In the genomic region with DNA sequence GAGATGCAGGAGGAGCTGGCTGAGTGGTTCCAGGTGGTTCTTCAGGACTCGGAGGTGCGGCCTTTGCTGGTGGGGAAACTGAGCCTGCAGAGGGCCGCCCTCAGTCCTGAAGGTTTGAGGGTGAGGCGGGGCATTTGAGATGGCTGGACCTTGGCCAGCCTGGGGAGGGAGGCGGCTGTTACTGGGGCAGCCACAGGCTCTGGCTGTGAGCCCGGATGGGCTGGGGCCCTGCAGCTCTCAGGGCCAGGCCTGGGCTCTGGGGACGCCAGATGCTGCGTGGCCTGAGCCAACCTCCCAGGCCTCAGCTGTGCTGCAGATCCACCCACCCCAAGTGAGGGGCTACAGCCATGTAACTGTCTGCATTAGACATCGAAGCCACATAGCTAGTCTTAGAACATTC, we compare ENCODE assay signal across 8 mouse cellular contexts. TPM values are rescaled to one million over a fixed set of nuclear protein-coding genes. Genes with fewer than 3 reads are reported as not detected.
A peak's percentile ranks its signal among the peaks of the same experiment; 100 is the strongest.
DNase-seq lines count a peak whose midpoint lies in the region; ATAC-seq and TF ChIP-seq lines count a peak whose summit lies in the region.

No protein-coding gene starts in this region.

- H3K27me3 ChIP-seq in intestine, embryonic 14.5 days (replicated peaks; ENCODE audit: control insufficient read depth, insufficient read depth, low read length) = no peaks in the 10 kb centered on the region
- H3K27me3 ChIP-seq in liver, embryonic 14.5 days (ENCODE audit: control insufficient read depth, insufficient read depth, low read length) = no peaks in the 10 kb centered on the region

- intact Hi-C loops in gastrocnemius, postnatal 36 days (cut with DNase I) = loop anchor here (5.0 kb wide), 1 partner anchor 68 kb away; no protein-coding TSS in a partner anchor

- DNase-seq in frontal cortex, postnatal 10 days (ENCODE audit: low spot score in 2 of 2) = peak; percentile 70 to 73
- DNase-seq in frontal cortex, postnatal 25 days (ENCODE audit: low spot score in 2 of 2) = no peak
- peak; percentile 88 for DNase-seq in cerebellum, adult 9-11 months
- DNase-seq in gastrocnemius, postnatal 36 days = peak; percentile 87 to 90
- DNase-seq in intestine, embryonic 14.5 days (ENCODE audit: low spot score) = no peak
- DNase-seq in liver, embryonic 14.5 days (ENCODE audit: low read depth in 3 of 3, low spot score in 3 of 3) = no peak
- peak; percentile 85 for DNase-seq in ovary, postnatal 36 days (ENCODE audit: low spot score)
- no peak for DNase-seq in spleen, postnatal 14 days (ENCODE audit: low spot score in 2 of 2)

- peaks cover 27% of the 10 kb centered on the region for H3K4me1 ChIP-seq in intestine, embryonic 14.5 days (replicated peaks; ENCODE audit: control insufficient read depth, insufficient read depth, low read length)
- peaks cover 17 to 21% of the 10 kb centered on the region in 2 experiments for H3K4me1 ChIP-seq in liver, embryonic 14.5 days (replicated peaks; ENCODE audit: control insufficient read depth in 2 of 2, insufficient read depth in 2 of 2, low read length in 1 of 2)

- TF ChIP-seq EP300 in liver, embryonic 14.5 days (IDR thresholded peaks at IDR 0.05; ENCODE audit: low read depth) = no peak

- no peak overlapping the region for H3K4me2 ChIP-seq in intestine, embryonic 14.5 days (ENCODE audit: low read length)
- H3K4me2 ChIP-seq in liver, embryonic 14.5 days (ENCODE audit: low read depth) = no peak overlapping the region

- H3K4me3 ChIP-seq in intestine, embryonic 14.5 days (ENCODE audit: low read depth, low read length) = no peak overlapping the region
- H3K4me3 ChIP-seq in liver, embryonic 14.5 days (ENCODE audit: insufficient read depth in 1 of 2, low read depth in 2 of 2, low read length in 2 of 2) = no peak overlapping the region

- H3K9ac ChIP-seq in intestine, embryonic 14.5 days (ENCODE audit: low read length) = peak overlapping the region; percentile 23
- 0 out of 2 replicates have a peak overlapping the region, but pooled peaks have one; percentile 11 for H3K9ac ChIP-seq in liver, embryonic 14.5 days (replicated peaks)

- no peaks in the 10 kb centered on the region for H3K9me3 ChIP-seq in intestine, embryonic 14.5 days (ENCODE audit: control insufficient read depth, low read length)
- no peaks in the 10 kb centered on the region for H3K9me3 ChIP-seq in liver, embryonic 14.5 days (ENCODE audit: control insufficient read depth, low read length)

- ATAC-seq in intestine, embryonic 14.5 days (replicated peaks; ENCODE audit: low FRiP score, low TSS enrichment, low read depth) = no peak
- no peak for ATAC-seq in liver, embryonic 14.5 days (ENCODE audit: insufficient read depth)

- TF ChIP-seq CTCF in liver, embryonic 14.5 days (IDR thresholded peaks at IDR 0.05; ENCODE audit: low read depth) = no peak

- H3K36me3 ChIP-seq in intestine, embryonic 14.5 days (ENCODE audit: control insufficient read depth, insufficient read depth, low read length) = peaks cover 52% of the 10 kb centered on the region
- H3K36me3 ChIP-seq in liver, embryonic 14.5 days (replicated peaks; ENCODE audit: control insufficient read depth, insufficient read depth, low read depth) = no peaks in the 10 kb centered on the region; the same call in 1 of the 2 replicates

- 55% methylated on average over 9 of the region's 9 CpGs for WGBS in intestine, embryonic 14.5 days
- WGBS in liver, embryonic 14.5 days (ENCODE audit: insufficient replicate concordance) = 69% methylated on average over 9 of the region's 9 CpGs

- no peak overlapping the region for H3K27ac ChIP-seq in intestine, embryonic 14.5 days (ENCODE audit: low read depth)
- no peak overlapping the region for H3K27ac ChIP-seq in liver, embryonic 14.5 days

RNA-seq across cellular contexts. Expression of gene Pik3r2, which starts 2.7 kb away (rescaled TPM):
- total RNA-seq in gastrocnemius, postnatal 36 days (2021) = 10 to 100 TPM; 14.3 to 16.1 TPM
- 40.7 and 47.3 TPM in 2 replicates for polyA plus RNA-seq in intestine, embryonic 14.5 days (2014; fragmentation: Nextera tagmentation; extraction: Ambion mirVana)
- 13.2 and 17.5 TPM in 2 replicates for polyA plus RNA-seq in liver, embryonic 14.5 days (2012; rRNA removed)
- polyA plus RNA-seq in liver, embryonic 14.5 days (2014; fragmentation: Nextera tagmentation; extraction: Ambion mirVana) = 8.2 and 12.0 TPM in 2 replicates

RNA-seq across cellular contexts. Expression of gene Mpv17l2, which starts 13.1 kb away (rescaled TPM):
- total RNA-seq in gastrocnemius, postnatal 36 days (2021) = 10 to 100 TPM; 20.7 to 21.4 TPM
- 58.6 and 59.9 TPM in 2 replicates for polyA plus RNA-seq in intestine, embryonic 14.5 days (2014; fragmentation: Nextera tagmentation; extraction: Ambion mirVana)
- polyA plus RNA-seq in liver, embryonic 14.5 days (2012; rRNA removed) = 25.3 and 28.5 TPM in 2 replicates
- polyA plus RNA-seq in liver, embryonic 14.5 days (2014; fragmentation: Nextera tagmentation; extraction: Ambion mirVana) = 39.8 and 41.5 TPM in 2 replicates

RNA-seq across cellular contexts. Expression of gene Rab3a, which starts 19.4 kb away (rescaled TPM):
- total RNA-seq in gastrocnemius, postnatal 36 days (2021) = 10 to 100 TPM; 36.8 to 37.3 TPM
- 27.7 and 28.6 TPM in 2 replicates for polyA plus RNA-seq in intestine, embryonic 14.5 days (2014; fragmentation: Nextera tagmentation; extraction: Ambion mirVana)
- polyA plus RNA-seq in liver, embryonic 14.5 days (2012; rRNA removed) = 2.7 and 3.2 TPM in 2 replicates
- polyA plus RNA-seq in liver, embryonic 14.5 days (2014; fragmentation: Nextera tagmentation; extraction: Ambion mirVana) = 1.6 and 2.4 TPM in 2 replicates

RNA-seq across cellular contexts. Expression of gene Mast3, which starts 31.0 kb away (rescaled TPM):
- total RNA-seq in gastrocnemius, postnatal 36 days (2021) = 1 to 10 TPM; 2.9 to 4.1 TPM
- polyA plus RNA-seq in intestine, embryonic 14.5 days (2014; fragmentation: Nextera tagmentation; extraction: Ambion mirVana) = 13.1 and 16.7 TPM in 2 replicates
- polyA plus RNA-seq in liver, embryonic 14.5 days (2012; rRNA removed) = 11.1 and 13.0 TPM in 2 replicates
- polyA plus RNA-seq in liver, embryonic 14.5 days (2014; fragmentation: Nextera tagmentation; extraction: Ambion mirVana) = 5.4 and 6.3 TPM in 2 replicates

RNA-seq across cellular contexts. Expression of gene Il12rb1, which starts 34.4 kb away (rescaled TPM):
- total RNA-seq in gastrocnemius, postnatal 36 days (2021) = under 1 TPM in 1 of 2 experiments, not detected in 1; 0.15 TPM
- polyA plus RNA-seq in intestine, embryonic 14.5 days (2014; fragmentation: Nextera tagmentation; extraction: Ambion mirVana) = 0.24 and 0.35 TPM in 2 replicates
- polyA plus RNA-seq in liver, embryonic 14.5 days (2012; rRNA removed) = 0.11 and 0.13 TPM in 2 replicates
- 0.18 and 0.39 TPM in 2 replicates for polyA plus RNA-seq in liver, embryonic 14.5 days (2014; fragmentation: Nextera tagmentation; extraction: Ambion mirVana)

Comparison
In these comparisons a context has a peak if more than half of its experiments do, and no peak if none do; other contexts are left out.
1. DNase-seq: peak in frontal cortex, postnatal 10 days (2 of 2), cerebellum, adult 9-11 months (single experiment), gastrocnemius, postnatal 36 days (2 of 2) and ovary, postnatal 36 days (single experiment); none in frontal cortex, postnatal 25 days (0 of 2), intestine, embryonic 14.5 days (single experiment), liver, embryonic 14.5 days (0 of 3) and spleen, postnatal 14 days (0 of 2).